Comparison of ENCODE assay signal across 8 mouse cellular contexts in the genomic region with DNA sequence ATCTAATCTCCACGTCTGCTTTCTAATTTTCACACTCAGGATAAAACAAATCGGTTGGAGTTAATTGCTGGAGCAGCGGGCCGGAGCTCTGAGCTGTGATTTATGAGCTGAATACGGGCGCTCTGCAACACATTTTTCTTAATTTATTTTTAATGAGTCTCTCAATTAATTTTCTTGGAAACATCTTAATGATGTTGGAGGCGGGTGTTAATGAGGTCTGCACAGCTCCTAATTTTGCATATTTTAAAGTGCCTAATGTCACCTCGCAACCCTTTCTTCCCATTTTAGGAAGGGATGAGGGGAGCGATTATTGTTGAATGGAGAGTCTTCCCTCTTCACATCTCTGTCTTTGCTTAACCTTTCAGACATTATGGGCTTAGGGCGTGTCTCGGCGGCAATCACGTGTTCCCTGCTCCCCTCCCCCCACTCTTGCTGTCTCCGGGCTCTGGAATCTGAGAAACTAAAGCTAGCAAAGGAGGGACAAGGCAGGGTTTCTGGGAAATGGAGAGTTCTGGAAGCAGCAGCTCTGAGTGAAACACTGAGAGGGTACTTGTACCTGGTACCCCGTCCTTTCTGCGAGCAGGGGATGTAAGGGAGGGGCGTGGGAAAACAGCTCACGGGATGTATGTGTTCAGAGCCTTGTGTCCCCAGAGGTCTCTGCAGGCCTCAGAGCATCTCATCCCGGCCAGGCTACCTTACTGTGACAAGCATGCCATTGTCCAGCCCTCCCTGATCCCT. TPM values are rescaled to one million over a fixed set of nuclear protein-coding genes. Genes with fewer than 3 reads are reported as not detected.
DNase-seq lines count a peak whose midpoint lies in the region; ATAC-seq lines count a peak whose summit lies in the region.

No protein-coding gene starts in this region.

- H3K4me1 ChIP-seq in embryonic facial prominence, embryonic 11.5 days (ENCODE audit: control insufficient read depth, insufficient read depth, low read length): no peaks in the 10 kb centered on the region
- H3K4me1 ChIP-seq in heart, embryonic 16.5 days (ENCODE audit: control insufficient read depth, insufficient read depth, low read length): no peaks in the 10 kb centered on the region
- H3K4me1 ChIP-seq in limb, embryonic 12.5 days (replicated peaks): peaks cover 8% of the 10 kb centered on the region

- no peaks in the 10 kb centered on the region for H3K27me3 ChIP-seq in embryonic facial prominence, embryonic 11.5 days (ENCODE audit: control insufficient read depth, insufficient read depth, low read length)
- no peaks in the 10 kb centered on the region for H3K27me3 ChIP-seq in heart, embryonic 16.5 days (ENCODE audit: control insufficient read depth, insufficient read depth, low read length)
- no peaks in the 10 kb centered on the region for H3K27me3 ChIP-seq in limb, embryonic 12.5 days

- H3K4me2 ChIP-seq in embryonic facial prominence, embryonic 11.5 days (ENCODE audit: low read depth, low read length): no peak overlapping the region
- peak overlapping the region; percentile 22 for H3K4me2 ChIP-seq in heart, embryonic 16.5 days (ENCODE audit: low read depth, low read length)
- peak overlapping the region; percentile 51 for H3K4me2 ChIP-seq in limb, embryonic 12.5 days

- no peak overlapping the region for H3K9ac ChIP-seq in embryonic facial prominence, embryonic 11.5 days (replicated peaks; ENCODE audit: low read length)
- no peak overlapping the region for H3K9ac ChIP-seq in heart, embryonic 16.5 days (ENCODE audit: low read length)
- no peak overlapping the region; the same call in 1 of the 2 replicates for H3K9ac ChIP-seq in limb, embryonic 12.5 days (replicated peaks)

- WGBS in embryonic facial prominence, embryonic 11.5 days: 59% methylated on average over 19 of the region's 19 CpGs
- WGBS in heart, embryonic 16.5 days: 53% methylated on average over 19 of the region's 19 CpGs
- WGBS in limb, embryonic 12.5 days: 31% methylated on average over 19 of the region's 19 CpGs

- no peaks in the 10 kb centered on the region for H3K36me3 ChIP-seq in embryonic facial prominence, embryonic 11.5 days (replicated peaks; ENCODE audit: control insufficient read depth, insufficient read depth, low read depth, low read length)
- H3K36me3 ChIP-seq in heart, embryonic 16.5 days (ENCODE audit: control insufficient read depth, insufficient read depth): no peaks in the 10 kb centered on the region
- H3K36me3 ChIP-seq in limb, embryonic 12.5 days: no peaks in the 10 kb centered on the region

- peak; percentile 54 to 56 for DNase-seq in layer of hippocampus, postnatal 10 days (ENCODE audit: low spot score in 2 of 2)
- DNase-seq in layer of hippocampus, adult 11-12 months (ENCODE audit: low spot score): no peak
- peak; percentile 55 for DNase-seq in embryonic facial prominence, embryonic 11.5 days (ENCODE audit: low spot score)
- DNase-seq in retina, embryonic 14.5 days (ENCODE audit: low spot score): peak; percentile 70
- no peak for DNase-seq in thymus, postnatal 36 days
- no peak for DNase-seq in cerebellum, adult 8-10 months

- 0 out of 2 replicates have a peak, but pooled peaks have one; percentile 48 for ATAC-seq in embryonic facial prominence, embryonic 11.5 days (replicated peaks; ENCODE audit: insufficient number of reproducible peaks, low FRiP score, low TSS enrichment, low read depth)
- no peak for ATAC-seq in heart, embryonic 16.5 days (replicated peaks; ENCODE audit: extremely low read depth, insufficient read depth, low FRiP score)
- ATAC-seq in limb, embryonic 12.5 days (ENCODE audit: insufficient number of reproducible peaks, insufficient read depth, low FRiP score, low TSS enrichment, low read depth): no peak

- H3K9me3 ChIP-seq in embryonic facial prominence, embryonic 11.5 days (replicated peaks; ENCODE audit: control insufficient read depth, low read length): no peaks in the 10 kb centered on the region
- H3K9me3 ChIP-seq in heart, embryonic 16.5 days (replicated peaks; ENCODE audit: control insufficient read depth, low read length): no peaks in the 10 kb centered on the region; the same call in 1 of the 2 replicates
- no peaks in the 10 kb centered on the region for H3K9me3 ChIP-seq in limb, embryonic 12.5 days

- no peak overlapping the region for H3K4me3 ChIP-seq in embryonic facial prominence, embryonic 11.5 days (ENCODE audit: low read depth, low read length)
- no peak overlapping the region for H3K4me3 ChIP-seq in heart, embryonic 16.5 days (ENCODE audit: low read length)
- H3K4me3 ChIP-seq in limb, embryonic 12.5 days (replicated peaks): peak overlapping the region; percentile 23

- no peak overlapping the region for H3K27ac ChIP-seq in embryonic facial prominence, embryonic 11.5 days (replicated peaks; ENCODE audit: low read depth, low read length)
- no peak overlapping the region for H3K27ac ChIP-seq in heart, embryonic 16.5 days (ENCODE audit: low read length)
- H3K27ac ChIP-seq in limb, embryonic 12.5 days: 0 out of 2 replicates have a peak overlapping the region, but pooled peaks have one; percentile 35

RNA-seq across cellular contexts. Expression of a gene that starts 56.8 kb away (rescaled TPM):
- total RNA-seq in layer of hippocampus, postnatal 10 days (2021): under 1 TPM; 0.22 to 0.41 TPM
- polyA plus RNA-seq in embryonic facial prominence, embryonic 11.5 days (2014; fragmentation: Nextera tagmentation; extraction: Ambion mirVana): 0.17 and 0.64 TPM in 2 replicates
- 0.05 and 0.11 TPM in 2 replicates for polyA plus RNA-seq in heart, embryonic 16.5 days (2015; fragmentation: Nextera tagmentation; extraction: Ambion mirVana)
- polyA plus RNA-seq in limb, embryonic 12.5 days (2016; fragmentation: Nextera tagmentation; extraction: Ambion mirVana): 0.14 and 0.15 TPM in 2 replicates

Comparison
In these comparisons a context has a peak if more than half of its experiments do, and no peak if none do; other contexts are left out.
1. DNase-seq: peak in layer of hippocampus, postnatal 10 days (2 of 2), embryonic facial prominence, embryonic 11.5 days (single experiment) and retina, embryonic 14.5 days (single experiment); none in layer of hippocampus, adult 11-12 months (single experiment), thymus, postnatal 36 days (0 of 2) and cerebellum, adult 8-10 months (single experiment).